Mouse (Mus musculus) hindbrain, postnatal 0 days (tissue): ENCODE measurements around the gene Serp2. TPM values are rescaled to one million over a fixed set of nuclear protein-coding genes. Genes with fewer than 3 reads are reported as not detected.

ENCODE experiments used
- ATAC-seq: fragments of 200-750 bp; cut with Nextera tagmentation; 2 replicates; pipeline ENCODE4 v1.8.0; 2017; ENCODE audit warnings: mild to moderate bottlenecking, moderate TSS enrichment, moderate library complexity
- DNase-seq: peaks from one replicate; pipeline ENCODE4 v3.0.0-alpha.2; 2015; ENCODE audit warnings: low spot score
- H3K27ac ChIP-seq: fragments of 300-500 bp; sonication (generic); 2 replicates; pipeline ENCODE4 v1.5.1; 2014; ENCODE audit warnings: mild to moderate bottlenecking
- H3K27me3 ChIP-seq: fragments of 300-500 bp; sonication (generic); 2 replicates; pipeline ENCODE4 v1.6.1; 2014; ENCODE audit warnings: low read length, mixed read lengths; ENCODE audit not compliant: insufficient read depth
- H3K36me3 ChIP-seq: fragments of 300-500 bp; sonication (generic); 2 replicates; pipeline ENCODE4 v1.6.1; 2014; ENCODE audit warnings: low read length, mixed read lengths; ENCODE audit not compliant: insufficient read depth
- H3K4me1 ChIP-seq: fragments of 300-500 bp; sonication (generic); 2 replicates; pipeline ENCODE4 v1.6.1; 2014; ENCODE audit warnings: antibody characterized with exemption, low read length, mixed read lengths; ENCODE audit not compliant: insufficient read depth
- H3K4me2 ChIP-seq: fragments of 300-500 bp; sonication (generic); 2 replicates; pipeline ENCODE4 v1.6.1; 2014; ENCODE audit warnings: low read depth, mild to moderate bottlenecking, low read length, moderate library complexity, mixed read lengths
- H3K4me3 ChIP-seq: fragments of 300-500 bp; sonication (generic); 2 replicates; pipeline ENCODE4 v1.5.1; 2014; ENCODE audit warnings: low read length
- H3K9ac ChIP-seq: fragments of 300-500 bp; sonication (generic); replicated peaks from 2 replicates; pipeline ENCODE4 v1.6.1; 2014; ENCODE audit warnings: mild to moderate bottlenecking, low read length, moderate library complexity, mixed read lengths
- H3K9me3 ChIP-seq: fragments of 300-500 bp; sonication (generic); 2 replicates; pipeline ENCODE4 v1.6.1; 2016; ENCODE audit warnings: low read length, mixed read lengths
- CTCF ChIP-seq: IDR thresholded peaks from 2 replicates; pipeline ENCODE4 v1.5.1; 2016; ENCODE audit warnings: antibody characterized with exemption, control low read depth, low read depth
- WGBS: fragments of 180-500 bp; shearing (Covaris S2); extraction: QIAGEN DNeasy Blood & Tissue Kit; methylation state at CpG from one replicate; pipeline ENCODE4 v1.1.7; 2014; 5-methylcytosine and 5-hydroxymethylcytosine counted together
- polyA plus RNA-seq: library from polyadenylated mRNA; unstranded; fragments of >200 nt; fragmentation: Nextera tagmentation; extraction: Ambion mirVana; gene quantifications from 2 replicates; pipeline ENCODE4 v1.2.1, GENCODE M21; 2015
- total RNA-seq: library from RNA; depleted of rRNA; stranded (reverse); fragments of >200 nt; gene quantifications from 2 replicates; pipeline ENCODE4 v1.2.3, GENCODE M21; 2014

The Serp2 gene
- total and polyA plus RNA-seq, 2 experiments from 2014 or later, result 187 to 243 TPM

DNA sequence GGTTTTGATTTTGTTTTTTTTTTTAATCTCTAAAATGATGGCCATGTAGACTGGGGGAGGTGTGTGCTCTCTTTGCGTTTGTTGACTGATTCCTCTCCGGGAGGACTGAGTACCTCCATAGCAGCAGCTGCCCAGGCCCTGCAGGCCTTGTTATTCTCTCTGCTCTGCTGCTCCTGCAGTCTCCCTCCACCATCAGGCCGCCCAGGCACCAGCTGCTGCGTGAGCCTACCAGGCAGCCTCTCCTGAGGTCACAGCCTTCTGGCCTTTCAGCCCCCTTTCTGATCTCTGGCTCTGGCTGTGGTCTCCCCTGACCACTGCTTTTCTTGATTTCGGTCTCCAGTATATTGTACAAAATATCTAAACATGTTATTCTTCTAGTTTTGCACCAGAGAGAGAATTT is 56.7 kb downstream of the Serp2 start:
- ATAC-seq (no peak), DNase-seq (peak; percentile 57)
- H3K4me3 ChIP-seq, result no peak overlapping the region
- no peak overlapping the region for H3K4me2 ChIP-seq
- H3K27me3 ChIP-seq, result no peaks in the 10 kb centered on the region
- no peaks in the 10 kb centered on the region for H3K36me3 ChIP-seq
- H3K4me1 ChIP-seq, result peaks cover 9% of the 10 kb centered on the region; the same call in 1 of the 2 replicates
- WGBS, result 25% methylated on average over 5 of the region's 5 CpGs
- H3K27ac ChIP-seq, result peak overlapping the region; percentile 48; the same call in 1 of the 2 replicates
- no peaks in the 10 kb centered on the region for H3K9me3 ChIP-seq
- 0 out of 2 replicates have a peak overlapping the region, but pooled peaks have one; percentile 10 for H3K9ac ChIP-seq
- TF ChIP-seq CTCF, result no peak

DNA sequence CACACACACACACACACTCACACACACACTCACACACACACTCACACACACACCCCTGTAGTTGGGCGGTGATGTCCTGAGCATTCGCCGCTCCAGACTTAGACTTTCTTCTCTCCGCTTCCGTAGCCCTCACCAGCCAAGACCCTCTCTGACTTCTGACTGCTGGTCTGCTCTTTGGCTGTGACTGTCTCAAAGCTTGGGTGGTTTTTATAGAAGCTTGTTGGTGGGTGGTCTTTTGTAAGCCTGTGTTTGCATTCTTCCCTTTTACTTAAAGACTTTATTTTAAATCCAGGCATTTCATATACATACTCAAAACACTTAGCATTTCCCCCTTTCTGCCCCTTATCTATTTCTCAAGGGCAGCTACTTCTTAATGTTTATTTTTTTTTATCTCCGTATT is 57.2 kb downstream of the Serp2 start:
- ATAC-seq (no peak), DNase-seq (no peak)
- Histone ChIP-seq H3K4me1 (peaks cover 9% of the 10 kb centered on the region; the same call in 1 of the 2 replicates), H3K4me2 (no peak overlapping the region), H3K9ac (no peak overlapping the region), H3K9me3 (no peaks in the 10 kb centered on the region), H3K27me3 (no peaks in the 10 kb centered on the region), H3K36me3 (no peaks in the 10 kb centered on the region), H3K4me3 (no peak overlapping the region), H3K27ac (no peak overlapping the region)
- no peak for TF ChIP-seq CTCF
- WGBS, result 76% methylated on average over 6 of the region's 6 CpGs

DNA sequence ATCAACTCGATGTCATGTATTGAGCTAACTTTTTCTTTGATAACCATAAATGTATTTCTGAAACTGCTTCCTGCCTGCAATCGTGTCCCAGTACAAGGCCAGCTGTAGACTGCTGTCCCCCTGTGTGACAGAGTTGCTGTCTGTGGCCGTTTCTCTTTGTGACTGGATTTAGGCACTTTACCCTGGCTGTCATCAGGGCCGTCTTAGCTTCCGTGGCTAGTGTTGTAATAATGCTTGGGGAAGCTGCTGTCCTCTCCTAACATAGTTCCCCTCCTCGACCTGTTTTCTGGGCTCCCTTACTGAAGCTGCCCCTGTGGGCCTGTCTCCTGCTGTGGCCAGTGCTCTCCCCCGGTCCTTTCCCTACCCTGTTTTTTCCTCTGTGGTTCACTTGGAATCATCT is 58.5 kb downstream of the Serp2 start:
- ATAC-seq (no peak), DNase-seq (no peak)
- H3K4me2 ChIP-seq, result no peak overlapping the region
- no peak overlapping the region for H3K4me3 ChIP-seq
- no peak overlapping the region for H3K9ac ChIP-seq
- no peaks in the 10 kb centered on the region for H3K9me3 ChIP-seq
- H3K36me3 ChIP-seq, result no peaks in the 10 kb centered on the region
- H3K27me3 ChIP-seq, result no peaks in the 10 kb centered on the region
- no peak for TF ChIP-seq CTCF
- 0 out of 2 replicates have a peak overlapping the region, but pooled peaks have one; percentile 7 for H3K27ac ChIP-seq
- whole genome bisulfite sequencing, result 49% methylated on average over 7 of the region's 7 CpGs
- H3K4me1 ChIP-seq, result peaks cover 9% of the 10 kb centered on the region; the same call in 1 of the 2 replicates

DNA sequence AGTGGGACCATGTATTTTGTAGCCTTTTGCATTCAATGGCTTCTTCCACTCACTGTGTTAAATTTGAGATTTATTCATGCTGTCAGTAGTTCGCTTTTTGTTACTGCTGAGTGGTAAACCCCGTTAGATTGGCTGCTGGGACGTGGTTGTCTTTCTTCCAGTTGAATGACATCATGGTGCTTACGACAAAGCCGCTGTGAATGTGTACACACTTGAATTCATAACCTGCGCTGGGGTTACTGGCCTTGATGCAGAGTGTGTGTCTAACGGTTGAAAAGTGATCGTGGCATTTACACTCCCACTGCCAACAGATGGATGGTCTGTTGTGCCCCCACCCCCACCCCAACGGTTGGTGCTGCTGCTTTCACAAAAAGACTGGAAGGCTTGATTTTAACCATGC is 59.5 kb downstream of the Serp2 start:
- no peaks in the 10 kb centered on the region for H3K36me3 ChIP-seq
- WGBS, result 45% methylated on average over 9 of the region's 9 CpGs
- ATAC-seq (no peak), DNase-seq (no peak)
- H3K4me3 ChIP-seq, result no peak overlapping the region
- H3K4me2 ChIP-seq, result no peak overlapping the region
- H3K9ac ChIP-seq, result no peak overlapping the region
- TF ChIP-seq CTCF, result no peak
- H3K9me3 ChIP-seq, result no peaks in the 10 kb centered on the region
- no peak overlapping the region for H3K27ac ChIP-seq
- peaks cover 9% of the 10 kb centered on the region; the same call in 1 of the 2 replicates for H3K4me1 ChIP-seq
- no peaks in the 10 kb centered on the region for H3K27me3 ChIP-seq

DNA sequence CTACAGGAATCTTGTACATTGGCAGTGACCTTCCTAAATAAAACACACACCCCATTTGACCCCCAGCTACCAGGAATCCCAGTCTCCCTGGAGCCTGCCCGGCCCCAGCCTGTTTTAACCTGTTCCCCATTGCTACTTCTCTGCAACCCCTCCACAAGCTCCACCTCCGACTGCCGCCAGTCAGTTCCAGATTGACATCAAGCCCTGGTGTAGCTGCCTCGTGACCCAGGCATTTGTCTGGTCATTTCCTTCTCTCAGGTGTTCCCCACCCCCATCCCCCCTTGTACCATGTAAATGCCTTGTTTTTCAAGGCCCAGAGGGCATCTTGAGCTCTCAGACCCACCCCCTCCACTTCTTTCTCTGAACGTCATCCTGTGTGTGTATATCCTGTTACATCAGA is 61.7 kb downstream of the Serp2 start:
- no peak for DNase-seq
- H3K4me2 ChIP-seq, result no peak overlapping the region
- no peaks in the 10 kb centered on the region for H3K36me3 ChIP-seq
- H3K27ac ChIP-seq, result no peak overlapping the region
- 64% methylated on average over 5 of the region's 5 CpGs for WGBS
- no peaks in the 10 kb centered on the region for H3K9me3 ChIP-seq
- H3K4me3 ChIP-seq, result no peak overlapping the region
- no peaks in the 10 kb centered on the region for H3K27me3 ChIP-seq
- ATAC-seq, result no peak
- no peak overlapping the region for H3K9ac ChIP-seq
- peaks cover 3% of the 10 kb centered on the region; the same call in 1 of the 2 replicates for H3K4me1 ChIP-seq
- TF ChIP-seq CTCF, result no peak

DNA sequence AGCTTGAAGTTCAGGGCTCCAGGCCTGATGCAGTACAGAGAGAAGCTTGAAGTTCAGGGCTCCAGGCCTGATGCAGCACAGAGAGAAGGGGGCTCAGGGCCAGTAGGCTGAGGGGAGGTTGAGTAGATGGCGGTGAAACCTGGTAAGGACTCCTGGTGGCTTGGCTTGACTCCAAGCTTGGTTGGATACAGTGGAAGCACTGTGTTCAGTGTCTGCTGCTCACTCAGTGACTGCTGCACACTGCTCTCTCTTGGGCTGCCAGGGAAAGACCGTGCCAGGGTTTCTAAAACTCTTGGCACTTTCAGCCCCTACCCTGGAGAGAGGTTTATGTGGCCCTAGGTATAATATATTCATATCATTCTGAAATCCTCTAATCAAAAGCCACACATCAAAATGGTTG is 67.6 kb downstream of the Serp2 start:
- H3K27me3 ChIP-seq, result no peaks in the 10 kb centered on the region
- peaks cover 7% of the 10 kb centered on the region; the same call in 1 of the 2 replicates for H3K4me1 ChIP-seq
- no peak for TF ChIP-seq CTCF
- WGBS, result 31% methylated on average over 2 of the region's 2 CpGs
- no peak overlapping the region for H3K4me2 ChIP-seq
- ATAC-seq (peak; percentile 88), DNase-seq (peak; percentile 84)
- H3K4me3 ChIP-seq, result no peak overlapping the region
- no peaks in the 10 kb centered on the region for H3K36me3 ChIP-seq
- no peak overlapping the region for H3K9ac ChIP-seq
- H3K9me3 ChIP-seq, result no peaks in the 10 kb centered on the region
- H3K27ac ChIP-seq, result peak overlapping the region; percentile 61; the same call in 1 of the 2 replicates

DNA sequence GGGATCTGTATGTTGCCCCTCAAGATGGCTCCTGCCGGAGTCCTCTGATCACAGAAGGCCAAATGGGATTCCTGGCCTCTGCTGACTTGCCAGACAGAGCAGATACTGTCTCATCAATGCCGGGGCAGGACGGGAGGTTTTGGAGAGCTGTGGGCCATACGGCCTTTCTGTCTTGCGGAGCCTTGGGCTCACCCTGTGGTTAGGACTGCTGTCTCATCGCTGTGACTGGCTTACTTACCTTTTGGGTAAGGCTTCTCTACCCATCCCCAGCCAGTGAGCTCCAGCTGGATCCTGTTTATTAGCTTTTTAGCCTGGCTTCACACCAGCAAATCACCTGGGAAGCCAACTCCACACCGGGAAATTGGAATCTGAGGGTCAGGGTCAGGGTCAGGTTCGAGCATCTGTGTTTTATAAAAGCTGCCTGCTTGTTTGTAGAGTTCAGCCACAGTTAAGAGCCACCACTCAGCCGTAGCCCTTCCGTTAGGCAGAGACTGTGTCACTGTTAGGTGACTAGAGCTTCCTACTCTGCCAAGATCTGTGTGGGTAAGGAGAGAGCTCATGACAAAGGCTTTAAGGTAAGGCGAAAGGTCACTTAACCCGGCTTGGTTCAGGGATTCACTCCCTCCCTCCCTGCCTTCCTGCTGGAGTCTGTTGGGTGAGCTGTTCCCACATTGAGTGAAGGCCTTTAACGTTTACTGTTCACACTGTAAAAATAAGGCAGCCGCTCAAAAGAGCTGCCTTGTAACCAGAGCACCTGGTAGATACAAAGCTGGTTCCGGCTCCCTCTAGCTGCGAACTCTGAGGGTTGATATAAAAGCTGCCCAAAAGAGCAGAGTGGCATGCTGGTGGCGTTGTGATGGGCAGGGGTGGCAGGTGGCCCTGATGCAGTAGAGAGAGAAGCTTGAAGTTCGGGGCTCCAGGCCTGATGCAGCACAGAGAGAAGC is 68.3 kb downstream of the Serp2 start:
- peak; percentile 61; the same call in 1 of the 2 replicates for ATAC-seq
- no peak overlapping the region for H3K4me3 ChIP-seq
- no peaks in the 10 kb centered on the region for H3K9me3 ChIP-seq
- no peaks in the 10 kb centered on the region for H3K36me3 ChIP-seq
- peak overlapping the region; percentile 61 for H3K27ac ChIP-seq
- WGBS, result 67% methylated on average over 18 of the region's 18 CpGs
- H3K9ac ChIP-seq, result no peak overlapping the region
- peak; percentile 58 for DNase-seq
- no peak overlapping the region for H3K4me2 ChIP-seq
- peaks cover 7% of the 10 kb centered on the region; the same call in 1 of the 2 replicates for H3K4me1 ChIP-seq
- TF ChIP-seq CTCF, result peak; percentile 53
- H3K27me3 ChIP-seq, result no peaks in the 10 kb centered on the region
